Mouse (Mus musculus) embryonic fibroblast, embryonic 13.5 days (primary cell): Measurements from ENCODE around the gene Gak. TPM values are rescaled to one million over a fixed set of nuclear protein-coding genes. Genes with fewer than 3 reads are reported as not detected.

Source experiments
- H3K27ac ChIP-seq: 2 replicates; pipeline ENCODE4 v1.5.1; 2012; ENCODE audit warnings: low read length, control low read depth, inconsistent platforms; ENCODE audit not compliant: insufficient read depth
- H3K4me1 ChIP-seq: 2 replicates; pipeline ENCODE4 v1.6.1; 2011; ENCODE audit warnings: low read length; ENCODE audit not compliant: control insufficient read depth, insufficient read depth
- H3K4me3 ChIP-seq: 2 replicates; pipeline ENCODE4 v1.5.1; 2011; ENCODE audit warnings: mild to moderate bottlenecking, control low read depth, low read length; ENCODE audit not compliant: insufficient read depth
- CTCF ChIP-seq: IDR thresholded peaks from 2 replicates; pipeline ENCODE4 v1.5.1; 2011; ENCODE audit warnings: mild to moderate bottlenecking, control low read depth, low read length, moderate library complexity, borderline replicate concordance; ENCODE audit not compliant: insufficient read depth
- POLR2A ChIP-seq: IDR thresholded peaks from 2 replicates; pipeline ENCODE4 v1.6.1; 2011; ENCODE audit warnings: low read depth, mild to moderate bottlenecking, control low read depth, low read length, moderate library complexity
- polyA plus RNA-seq: library from polyadenylated mRNA; stranded (reverse); fragments of >200 nt; gene quantifications from 2 replicates; pipeline ENCODE4 v1.2.4, GENCODE M21; 2011; ENCODE audit warnings: low read depth; ENCODE audit not compliant: missing spikeins, insufficient read length

Gak gene
- polyA plus RNA-seq, 1 experiment: 74.7 TPM

DNA sequence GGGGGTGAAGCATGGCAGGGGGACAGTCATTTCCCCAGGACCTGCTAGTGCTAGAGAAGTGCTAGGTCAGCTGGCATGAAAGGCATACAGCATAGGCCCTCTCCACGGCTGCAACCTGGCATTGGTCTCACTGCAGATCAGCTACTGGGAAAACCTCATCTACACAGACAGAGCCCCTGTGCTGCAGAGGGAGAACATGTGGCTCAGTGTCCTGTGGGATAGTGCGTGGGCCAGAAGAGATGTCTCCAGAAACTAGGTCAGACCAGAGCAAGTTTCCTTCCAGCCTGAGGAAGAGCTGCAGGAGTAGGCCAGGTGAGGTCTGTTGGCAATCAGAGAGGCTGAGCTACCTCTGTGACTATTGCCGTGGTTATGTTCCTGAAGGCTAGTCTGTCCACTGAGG is 107.7 kb downstream of the Gak start:
- no peak overlapping the region for H3K4me3 ChIP-seq
- TF ChIP-seq POLR2A: no peak
- no peak for TF ChIP-seq CTCF
- H3K4me1 ChIP-seq: no peaks in the 10 kb centered on the region
- no peak overlapping the region for H3K27ac ChIP-seq

DNA sequence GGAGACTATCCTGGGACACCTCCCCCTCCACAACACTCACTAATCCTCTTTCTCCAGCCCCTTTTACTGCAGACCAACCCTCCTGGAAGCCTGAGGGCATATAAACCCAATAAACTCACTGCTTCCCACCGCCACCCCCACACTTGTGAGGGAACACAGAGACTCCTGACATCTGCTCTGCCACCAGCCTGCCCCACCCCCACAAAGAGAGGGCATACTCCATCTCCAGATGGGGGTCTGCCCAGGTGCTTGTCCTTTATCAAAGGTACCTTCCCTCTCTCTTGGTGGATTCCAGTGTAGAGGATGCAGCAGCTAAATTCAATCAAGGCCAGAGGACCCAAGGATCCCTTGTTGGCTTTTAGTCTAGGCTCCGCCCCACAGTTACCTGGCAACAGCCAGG is 108.5 kb downstream of the Gak start:
- TF ChIP-seq POLR2A (no peak), CTCF (no peak)
- Histone ChIP-seq H3K4me3 (no peak overlapping the region), H3K27ac (no peak overlapping the region), H3K4me1 (no peaks in the 10 kb centered on the region)

DNA sequence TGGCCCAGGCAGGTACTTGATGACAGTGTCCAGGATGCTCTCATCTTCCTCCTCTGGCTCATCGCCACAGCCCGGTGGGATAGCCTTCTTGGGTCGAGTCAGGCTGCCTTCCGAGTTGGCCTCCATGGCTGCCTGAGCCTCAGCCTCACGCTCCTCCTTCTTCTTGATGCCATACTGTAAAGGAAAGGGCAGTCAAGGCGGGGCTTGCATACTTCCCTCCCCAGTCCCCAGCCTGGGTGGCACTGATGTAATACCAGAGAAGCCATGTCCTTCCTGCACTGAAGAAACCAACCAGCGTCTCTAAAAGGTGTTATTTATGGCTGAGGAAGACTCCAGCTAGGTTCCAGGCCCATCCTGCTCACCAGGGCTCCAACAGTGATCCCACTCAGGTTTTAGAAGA is 109.4 kb downstream of the Gak start:
- Histone ChIP-seq H3K27ac (no peak overlapping the region), H3K4me3 (no peak overlapping the region), H3K4me1 (no peaks in the 10 kb centered on the region)
- TF ChIP-seq POLR2A: no peak
- TF ChIP-seq CTCF: no peak

Other genes with a start within 250 kb of the Gak start
- not detected in 2 replicates for gene Pde6b, start 241.4 kb downstream of the Gak start, polyA plus RNA-seq
- gene Atp5k, start 195.3 kb downstream of the Gak start, polyA plus RNA-seq: 264 and 289 TPM in 2 replicates
- gene Mfsd7a, start 180.9 kb downstream of the Gak start, polyA plus RNA-seq: 0.72 and 0.95 TPM in 2 replicates
- gene Pcgf3, start 168.5 kb downstream of the Gak start, polyA plus RNA-seq: 92.3 and 93.4 TPM in 2 replicates
- not detected in 2 replicates for gene Cplx1, start 79.7 kb downstream of the Gak start, polyA plus RNA-seq
- gene Tmem175, start within 50 bp of the Gak start, polyA plus RNA-seq: 29.0 and 36.3 TPM in 2 replicates
- 17.9 and 18.6 TPM in 2 replicates for gene Idua, start 30.6 kb upstream of the Gak start, polyA plus RNA-seq
- gene Dgkq, start 39.9 kb upstream of the Gak start, polyA plus RNA-seq: 11.7 and 11.8 TPM in 2 replicates
- 0.23 TPM in 1 of 2 replicates, not detected in the other for gene Slc26a1, start 45.8 kb upstream of the Gak start, polyA plus RNA-seq
- 22.5 and 30.6 TPM in 2 replicates for gene Fgfrl1, start 62.6 kb upstream of the Gak start, polyA plus RNA-seq
- not detected in 2 replicates for gene Rnf212, start 145.2 kb upstream of the Gak start, polyA plus RNA-seq
- not detected in 2 replicates for gene Tmed11, start 165.6 kb upstream of the Gak start, polyA plus RNA-seq
- not detected in 2 replicates for gene Vmn2r8, start 179.1 kb upstream of the Gak start, polyA plus RNA-seq
- not detected in 2 replicates for gene Vmn2r9, start 222.8 kb upstream of the Gak start, polyA plus RNA-seq